Mouse (Mus musculus): ENCODE measurements around the gene Vegfc.

DNA sequence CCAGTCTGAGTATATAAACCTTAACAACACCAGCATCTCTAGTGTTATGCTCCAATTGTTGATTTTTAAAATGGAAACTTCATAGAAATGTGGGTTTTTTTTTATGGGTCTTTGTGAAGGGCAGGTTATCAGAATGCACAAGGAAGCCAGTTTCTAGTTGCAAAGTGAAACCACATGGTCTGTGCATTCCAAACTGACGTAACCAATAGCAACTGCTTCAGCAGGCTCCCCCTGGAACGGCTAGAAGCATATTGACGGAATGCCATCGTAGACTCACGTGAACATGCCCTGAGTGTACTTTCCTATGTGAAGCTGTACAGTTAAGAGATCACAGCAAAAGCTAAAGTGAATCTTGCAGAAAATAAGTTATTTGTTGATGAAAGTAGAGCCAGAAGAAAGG, 86.1 kb downstream of the Vegfc start:
- TF ChIP-seq CTCF (conservative IDR thresholded peaks at IDR 0.05; ENCODE audit: insufficient read depth, insufficient read length, low read depth, low read length) (no peak), POLR2A (IDR thresholded peaks at IDR 0.05; ENCODE audit: low read depth, low read length) (no peak)
